8 mouse cellular contexts compared by ENCODE assay signal in genomic region chr19:40830198-40830597, GRCm38 (mm10). TPM values are rescaled to one million over a fixed set of nuclear protein-coding genes. Genes with fewer than 3 reads are reported as not detected.
A peak's percentile ranks its signal among the peaks of the same experiment; 100 is the strongest.
DNase-seq lines count a peak whose midpoint lies in the region; ATAC-seq and TF ChIP-seq lines count a peak whose summit lies in the region.

No protein-coding gene starts in this region.

- peak overlapping the region; percentile 73 for H3K4me2 ChIP-seq in forebrain, embryonic 11.5 days (ENCODE audit: low read depth, low read length, severe bottlenecking)
- H3K4me2 ChIP-seq in liver, embryonic 12.5 days, result peak overlapping the region; percentile 95

- H3K9ac ChIP-seq in forebrain, embryonic 11.5 days (ENCODE audit: low read length), result peak overlapping the region; percentile 99
- peak overlapping the region; percentile 94 for H3K9ac ChIP-seq in liver, embryonic 12.5 days

- ATAC-seq in forebrain, embryonic 11.5 days (replicated peaks; ENCODE audit: low FRiP score), result no peak
- ATAC-seq in liver, embryonic 12.5 days, result no peak

- peak overlapping the region; percentile 97 for H3K4me3 ChIP-seq in gastrocnemius, adult 2 months
- H3K4me3 ChIP-seq in forebrain, embryonic 11.5 days (ENCODE audit: low read depth, low read length), result peak overlapping the region; percentile 93
- H3K4me3 ChIP-seq in liver, embryonic 12.5 days, result peak overlapping the region; percentile 92

- no peak overlapping the region; the same call in 1 of the 2 replicates for H3K27ac ChIP-seq in gastrocnemius, adult 2 months
- H3K27ac ChIP-seq in forebrain, embryonic 11.5 days (ENCODE audit: low read depth, low read length), result no peak overlapping the region
- 0 out of 2 replicates have a peak overlapping the region, but pooled peaks have one; percentile 83 for H3K27ac ChIP-seq in liver, embryonic 12.5 days

- no peak for DNase-seq in gastrocnemius, adult 2 months
- no peak for DNase-seq in gastrocnemius, postnatal 36 days
- DNase-seq in 416B (ENCODE audit: low read depth), result peak; percentile 12
- DNase-seq in forebrain, embryonic 11.5 days (ENCODE audit: low spot score), result no peak
- no peak for DNase-seq in frontal cortex, adult 2 months (ENCODE audit: extremely low spot score in 1 of 2, low spot score in 1 of 2)
- no peak for DNase-seq in layer of hippocampus, adult 9-11 months
- no peak for DNase-seq in adrenal gland, adult 18-20 months (ENCODE audit: low spot score in 2 of 2)

- no peaks in the 10 kb centered on the region for H3K27me3 ChIP-seq in forebrain, embryonic 11.5 days (ENCODE audit: control insufficient read depth, insufficient read depth, low read length)
- H3K27me3 ChIP-seq in liver, embryonic 12.5 days (replicated peaks), result peaks cover 15% of the 10 kb centered on the region; the same call in 1 of the 2 replicates

- intact Hi-C loops in gastrocnemius, adult 2 months (cut with DNase I), result loop anchor here (5.0 kb wide), 1 partner anchor 218 kb away; the partner anchor contains the start of genes Entpd1 and Tctn3
- intact Hi-C loops in gastrocnemius, postnatal 36 days (cut with DNase I), result no loop called here

- no peak for TF ChIP-seq CTCF in gastrocnemius, adult 2 months (IDR thresholded peaks at IDR 0.05)

- no peaks in the 10 kb centered on the region for H3K9me3 ChIP-seq in forebrain, embryonic 11.5 days (ENCODE audit: control insufficient read depth, low read length)
- H3K9me3 ChIP-seq in liver, embryonic 12.5 days (replicated peaks), result no peaks in the 10 kb centered on the region

- no peaks in the 10 kb centered on the region; the same call in 1 of the 2 replicates for H3K36me3 ChIP-seq in forebrain, embryonic 11.5 days (ENCODE audit: control insufficient read depth, insufficient read depth, low read length)
- no peaks in the 10 kb centered on the region for H3K36me3 ChIP-seq in liver, embryonic 12.5 days

- WGBS in forebrain, embryonic 11.5 days, result 64% methylated on average over 7 of the region's 7 CpGs
- 41% methylated on average over 7 of the region's 7 CpGs for WGBS in liver, embryonic 12.5 days (ENCODE audit: insufficient replicate concordance)

- H3K4me1 ChIP-seq in forebrain, embryonic 11.5 days (replicated peaks; ENCODE audit: control insufficient read depth, insufficient read depth, low read length), result peaks cover 19% of the 10 kb centered on the region
- H3K4me1 ChIP-seq in liver, embryonic 12.5 days, result peaks cover 50% of the 10 kb centered on the region

RNA-seq across cellular contexts. Expression of gene Ccnj, which starts 0.9 kb away (rescaled TPM):
- 1 to 10 TPM; 2.9 to 3.8 TPM for total RNA-seq in gastrocnemius, adult 2 months (2021)
- total RNA-seq in gastrocnemius, postnatal 36 days (2021), result 1 to 10 TPM; 2.4 to 3.3 TPM
- polyA plus RNA-seq in forebrain, embryonic 11.5 days (2014; fragmentation: Nextera tagmentation; extraction: Ambion mirVana), result 36.4 and 43.3 TPM in 2 replicates
- polyA plus RNA-seq in liver, embryonic 12.5 days (2016; fragmentation: Nextera tagmentation; extraction: Ambion mirVana), result 6.9 and 8.0 TPM in 2 replicates
- 8.1 and 9.3 TPM in 2 replicates for polyA plus RNA-seq in frontal cortex, adult 2 months (2012; rRNA removed)
- 1 to 10 TPM; 4.6 to 5.8 TPM for total RNA-seq in adrenal gland, adult 18-20 months (2021)
